Mouse (Mus musculus) limb, embryonic 14.5 days (tissue): ENCODE measurements at regions not wholly inside any gene's neighbourhood (a gene's known extent, or its start where the extent isn't known, plus 50 kb on each side); places are given as distances from the start of the nearest gene placed in this dataset.

Source experiments
- ATAC-seq: fragments of 200-750 bp; cut with Nextera tagmentation; 2 replicates; pipeline ENCODE4 v1.8.0; 2017; ENCODE audit warnings: low read depth, moderate number of reproducible peaks, moderate TSS enrichment; ENCODE audit not compliant: low FRiP score
- DNase-seq: peaks from one replicate; pipeline ENCODE4 v3.0.0-alpha.2; 2015; ENCODE audit warnings: low spot score
- H3K27ac ChIP-seq: fragments of 300-500 bp; sonication (generic); replicated peaks from 2 replicates; pipeline ENCODE4 v1.5.1; 2014; ENCODE audit warnings: low read depth, mild to moderate bottlenecking, low read length, moderate library complexity, mixed read lengths
- H3K27me3 ChIP-seq: fragments of 300-500 bp; sonication (generic); 2 replicates; pipeline ENCODE4 v1.6.1; 2014; ENCODE audit warnings: low read length, mixed read lengths; ENCODE audit not compliant: control insufficient read depth, insufficient read depth
- H3K36me3 ChIP-seq: fragments of 300-500 bp; sonication (generic); 2 replicates; pipeline ENCODE4 v1.6.1; 2014; ENCODE audit warnings: mild to moderate bottlenecking, low read length, moderate library complexity, mixed read lengths; ENCODE audit not compliant: control insufficient read depth, insufficient read depth
- H3K4me1 ChIP-seq: fragments of 300-500 bp; sonication (generic); 2 replicates; pipeline ENCODE4 v1.6.1; 2014; ENCODE audit warnings: antibody characterized with exemption, low read length, mixed read lengths; ENCODE audit not compliant: control insufficient read depth, insufficient read depth
- H3K4me2 ChIP-seq: fragments of 300-500 bp; sonication (generic); replicated peaks from 2 replicates; pipeline ENCODE4 v1.6.1; 2014; ENCODE audit warnings: low read depth, mild to moderate bottlenecking, low read length, moderate library complexity; ENCODE audit not compliant: severe bottlenecking
- H3K4me3 ChIP-seq: fragments of 300-500 bp; sonication (generic); replicated peaks from 2 replicates; pipeline ENCODE4 v1.5.1; 2014; ENCODE audit warnings: low read length
- H3K9ac ChIP-seq: fragments of 300-500 bp; sonication (generic); 2 replicates; pipeline ENCODE4 v1.6.1; 2014; ENCODE audit warnings: mild to moderate bottlenecking, low read depth, low read length, moderate library complexity; ENCODE audit not compliant: severe bottlenecking
- H3K9me3 ChIP-seq: fragments of 300-500 bp; sonication (generic); 2 replicates; pipeline ENCODE4 v1.6.1; 2016; ENCODE audit warnings: low read length; ENCODE audit not compliant: control insufficient read depth
- POLR2A ChIP-seq: fragments of 200-500 bp; IDR thresholded peaks from 2 replicates; pipeline ENCODE4 v1.8.0; 2012; ENCODE audit warnings: inconsistent platforms, mild to moderate bottlenecking, moderate library complexity, borderline replicate concordance; ENCODE audit not compliant: insufficient read depth, insufficient read length; ENCODE audit errors: extremely low read depth
- WGBS: fragments of 180-500 bp; shearing (Covaris S2); extraction: QIAGEN DNeasy Blood & Tissue Kit; methylation state at CpG from one replicate; pipeline ENCODE4 v1.1.7; 2014; 5-methylcytosine and 5-hydroxymethylcytosine counted together

GRCm38 (mm10) chr3:19895755-19896154, 61.1 kb upstream of the Cp start:
- no peaks in the 10 kb centered on the region for H3K9me3 ChIP-seq
- peak overlapping the region; percentile 88 for H3K4me3 ChIP-seq
- peak overlapping the region; percentile 79 for H3K4me2 ChIP-seq
- H3K9ac ChIP-seq: peak overlapping the region; percentile 89
- H3K27me3 ChIP-seq: no peaks in the 10 kb centered on the region
- H3K4me1 ChIP-seq: peaks cover 3% of the 10 kb centered on the region; the same call in 1 of the 2 replicates
- WGBS: 47% methylated on average over 5 of the region's 5 CpGs
- TF ChIP-seq POLR2A: no peak
- no peak for DNase-seq
- ATAC-seq: no peak
- peaks cover 5% of the 10 kb centered on the region; the same call in 1 of the 2 replicates for H3K36me3 ChIP-seq
- no peak overlapping the region for H3K27ac ChIP-seq

GRCm38 (mm10) chr3:19897140-19897539, 59.7 kb upstream of the Cp start:
- Histone ChIP-seq H3K27me3 (no peaks in the 10 kb centered on the region), H3K9me3 (no peaks in the 10 kb centered on the region), H3K36me3 (peaks cover 5% of the 10 kb centered on the region; the same call in 1 of the 2 replicates), H3K9ac (no peak overlapping the region), H3K4me3 (no peak overlapping the region), H3K27ac (no peak overlapping the region), H3K4me1 (peaks cover 3% of the 10 kb centered on the region; the same call in 1 of the 2 replicates), H3K4me2 (no peak overlapping the region)
- DNase-seq (no peak), ATAC-seq (no peak)
- TF ChIP-seq POLR2A: no peak
- 93% methylated on average over 3 of the region's 3 CpGs for WGBS

GRCm38 (mm10) chr3:19902226-19902625, 54.6 kb upstream of the Cp start:
- DNase-seq (no peak), ATAC-seq (no peak)
- no peaks in the 10 kb centered on the region for H3K27me3 ChIP-seq
- H3K9me3 ChIP-seq: no peaks in the 10 kb centered on the region
- no peak overlapping the region for H3K4me3 ChIP-seq
- WGBS: 85% methylated on average over 3 of the region's 3 CpGs
- no peak overlapping the region for H3K4me2 ChIP-seq
- no peaks in the 10 kb centered on the region for H3K4me1 ChIP-seq
- no peak overlapping the region for H3K27ac ChIP-seq
- H3K36me3 ChIP-seq: peaks cover 5% of the 10 kb centered on the region; the same call in 1 of the 2 replicates
- no peak overlapping the region for H3K9ac ChIP-seq
- TF ChIP-seq POLR2A: no peak

- Histone ChIP-seq H3K27me3 (no peaks in the 10 kb centered on the region), H3K4me3 (no peak overlapping the region), H3K4me2 (no peak overlapping the region), H3K4me1 (no peaks in the 10 kb centered on the region), H3K9ac (no peak overlapping the region), H3K27ac (no peak overlapping the region), H3K9me3 (no peaks in the 10 kb centered on the region), H3K36me3 (no peaks in the 10 kb centered on the region)
- peak; percentile 66; the same call in 1 of the 2 replicates for ATAC-seq
- WGBS: 27% methylated on average over 5 of the region's 5 CpGs
- DNase-seq: peak; percentile 63
- no peak for TF ChIP-seq POLR2A
Measured at GRCm38 (mm10) chr3:19904446-19905275, 52.2 kb upstream of the Cp start.
